Mouse (Mus musculus) thymus, postnatal 4 days (tissue): ENCODE measurements at regions not wholly inside any gene's neighbourhood (a gene's known extent, or its start where the extent isn't known, plus 50 kb on each side); places are given as distances from the start of the nearest gene placed in this dataset.

Experiments
- DNase-seq: peaks from one replicate; pipeline ENCODE4 v3.0.0; 2021

DNA sequence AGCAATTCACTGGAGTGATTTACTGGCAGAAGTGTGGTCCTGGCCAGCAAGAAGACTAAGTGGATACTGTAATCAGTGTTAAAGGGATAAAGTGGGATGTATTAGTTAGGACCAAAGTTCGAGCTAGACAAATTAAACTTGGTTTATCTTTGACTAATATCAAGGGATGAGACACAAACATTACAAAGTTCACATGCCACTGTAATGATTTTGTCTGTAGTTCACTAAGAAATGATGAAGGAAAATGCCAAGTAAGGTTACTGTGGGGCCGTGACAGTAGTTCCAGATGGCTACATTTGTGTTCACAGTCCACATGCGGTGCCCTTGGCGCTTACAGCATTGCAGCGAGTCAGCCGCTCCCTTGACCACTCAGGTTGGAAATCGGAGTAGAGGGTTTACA, 458.2 kb upstream of the Pkn2 start:
- DNase-seq: no peak

DNA sequence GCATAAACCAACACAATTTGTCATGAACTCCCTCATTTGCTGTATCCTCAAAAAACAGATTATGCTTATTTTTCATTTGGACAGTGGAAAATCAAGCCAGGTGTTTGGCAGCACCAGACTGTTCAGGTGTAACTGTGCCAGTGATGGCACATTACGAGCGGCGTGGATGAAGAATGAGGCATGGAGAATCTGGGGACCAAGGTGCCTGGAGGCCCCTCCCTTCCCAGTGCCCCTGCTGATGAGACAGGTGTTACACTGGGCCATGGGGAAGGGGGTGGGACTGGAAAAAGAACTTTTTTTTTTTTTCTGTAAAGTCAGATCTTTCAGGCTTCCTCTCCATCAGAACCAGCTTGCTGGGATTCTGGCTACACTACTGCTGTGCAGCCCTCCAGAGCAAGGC, 451.5 kb upstream of the Pkn2 start:
- DNase-seq: no peak

DNA sequence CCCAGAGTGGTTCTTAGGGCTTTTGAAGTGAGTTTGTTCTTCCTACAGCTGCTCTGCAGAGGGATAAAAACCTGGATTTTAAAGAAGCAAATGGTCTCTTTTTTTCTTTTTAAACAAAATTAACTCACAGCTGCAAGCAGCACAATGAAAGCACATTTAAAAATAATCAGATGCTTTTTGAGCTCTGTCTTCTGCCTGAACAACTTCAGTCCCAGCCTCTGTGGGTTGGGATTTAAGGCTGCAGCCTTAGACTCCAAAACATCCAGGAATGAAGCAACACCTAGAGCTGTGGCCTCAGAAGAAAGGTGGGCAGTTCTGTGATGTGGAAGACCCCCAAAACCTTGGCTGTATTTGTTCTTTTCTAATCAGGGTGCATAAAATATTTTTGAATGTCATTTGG, 446.7 kb upstream of the Pkn2 start:
- DNase-seq: no peak

DNA sequence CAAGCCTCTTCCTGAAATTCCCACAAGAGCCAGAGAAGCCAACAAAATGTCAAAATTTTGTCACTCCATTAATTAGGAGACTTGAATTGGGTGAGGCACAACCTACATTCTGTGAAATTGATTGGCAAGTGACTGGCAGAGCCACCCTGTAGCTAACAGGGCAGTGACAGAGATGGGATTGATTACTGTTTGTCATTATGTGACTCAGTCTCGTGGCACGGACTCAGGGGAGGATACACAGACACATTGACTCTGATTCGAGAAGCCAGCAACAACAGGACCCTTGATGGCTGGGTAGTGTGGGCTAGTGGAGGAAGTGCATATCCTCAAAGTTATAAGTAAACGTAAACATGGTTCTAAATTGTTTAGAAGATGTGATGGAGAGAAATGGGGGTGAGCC, 445.8 kb upstream of the Pkn2 start:
- DNase-seq: no peak

DNA sequence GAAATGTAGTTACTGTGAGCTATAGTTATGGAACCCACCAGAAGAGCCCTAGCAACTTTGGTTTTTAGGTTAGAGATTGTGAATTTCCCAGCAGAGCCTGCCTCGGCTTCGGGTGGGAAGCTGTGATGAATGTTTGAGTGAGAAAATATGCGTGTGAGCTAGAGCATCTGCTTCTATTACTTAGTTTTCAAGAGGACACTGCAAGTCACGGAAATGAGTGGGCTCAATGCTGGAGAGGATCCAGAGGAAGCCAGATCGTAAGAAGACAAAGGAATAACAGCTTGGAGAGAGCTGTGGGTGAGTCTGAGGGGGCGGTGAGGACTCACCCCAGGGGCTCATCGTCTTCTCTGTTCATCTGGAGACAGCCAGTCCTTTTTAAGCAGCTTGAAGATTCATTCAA, 434.7 kb upstream of the Pkn2 start:
- DNase-seq: no peak

DNA sequence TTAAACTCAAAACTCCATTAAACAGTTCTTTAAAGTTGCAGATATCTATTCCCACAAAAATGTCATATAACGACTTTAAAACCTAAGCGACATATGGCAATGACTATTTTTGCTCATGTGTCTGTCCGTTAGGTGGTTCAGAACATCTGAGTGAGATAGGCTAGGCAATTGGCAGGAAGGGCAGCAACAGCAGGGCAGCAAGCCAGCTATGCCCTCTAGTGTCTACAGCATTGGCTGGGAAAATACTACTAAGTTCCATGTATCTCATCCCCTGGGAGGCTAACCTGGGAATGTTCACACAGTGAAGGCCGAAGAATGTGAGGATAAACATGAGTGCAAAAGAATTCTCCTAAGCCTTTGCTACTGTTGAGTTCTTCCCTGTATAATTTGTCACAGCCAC, 410.0 kb upstream of the Pkn2 start:
- DNase-seq: no peak

DNA sequence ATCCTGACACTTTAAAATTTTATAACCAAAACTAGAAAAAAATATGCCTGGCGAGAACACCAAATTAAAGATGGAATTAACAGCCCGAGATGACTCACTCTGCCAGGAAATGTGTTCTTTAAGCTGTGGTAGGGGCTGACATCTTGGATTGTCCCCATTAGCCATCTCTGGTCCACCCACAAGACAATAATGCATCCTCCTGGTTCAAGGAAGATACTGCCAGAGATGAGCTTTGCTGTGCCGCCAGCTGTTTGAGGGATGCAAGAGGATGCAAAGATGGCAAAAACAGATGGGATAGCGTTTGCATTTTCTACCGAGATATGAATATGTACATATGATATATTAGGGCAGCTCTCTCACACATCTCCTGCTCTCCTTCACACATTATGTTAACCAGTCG, 382.3 kb upstream of the Pkn2 start:
- no peak for DNase-seq

DNA sequence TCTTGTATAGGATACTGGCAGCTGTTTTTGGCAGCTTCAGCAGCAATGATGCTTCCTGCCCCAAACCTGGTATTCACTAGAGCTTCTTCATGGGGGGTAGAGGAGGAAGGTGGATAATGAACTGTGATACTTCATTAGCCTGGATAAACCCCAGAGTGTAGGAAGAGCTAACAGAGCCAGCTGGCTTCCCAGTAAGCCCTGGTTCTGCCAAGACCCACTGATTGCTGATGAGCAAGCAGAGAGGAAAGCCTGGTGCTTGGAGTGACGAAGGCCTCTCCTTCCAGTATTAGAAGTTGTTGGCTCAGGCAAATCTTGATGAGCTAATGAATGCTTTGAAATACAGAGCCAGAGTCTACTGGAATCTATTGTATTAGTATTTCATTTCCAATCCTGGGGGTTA, 370.8 kb upstream of the Pkn2 start:
- no peak for DNase-seq

DNA sequence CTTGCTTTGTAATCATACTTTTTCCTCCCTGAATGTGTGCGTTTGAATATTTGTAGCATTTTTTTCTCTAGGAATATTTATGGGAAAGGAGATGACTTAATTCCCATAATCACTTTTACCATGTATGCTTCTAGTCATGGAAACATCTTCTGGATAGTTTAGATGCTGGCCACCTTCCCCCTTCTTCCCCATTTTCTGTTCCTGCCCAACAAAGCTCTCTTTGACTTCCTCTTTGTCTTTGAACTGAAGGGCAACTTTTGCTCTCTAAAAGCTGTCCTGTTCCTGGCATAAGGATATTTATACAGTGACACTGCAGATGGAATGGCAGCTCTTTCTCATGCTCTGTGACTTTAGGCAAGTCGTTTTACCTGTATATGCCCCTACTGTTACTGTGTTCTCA, 370.2 kb upstream of the Pkn2 start:
- no peak for DNase-seq

DNA sequence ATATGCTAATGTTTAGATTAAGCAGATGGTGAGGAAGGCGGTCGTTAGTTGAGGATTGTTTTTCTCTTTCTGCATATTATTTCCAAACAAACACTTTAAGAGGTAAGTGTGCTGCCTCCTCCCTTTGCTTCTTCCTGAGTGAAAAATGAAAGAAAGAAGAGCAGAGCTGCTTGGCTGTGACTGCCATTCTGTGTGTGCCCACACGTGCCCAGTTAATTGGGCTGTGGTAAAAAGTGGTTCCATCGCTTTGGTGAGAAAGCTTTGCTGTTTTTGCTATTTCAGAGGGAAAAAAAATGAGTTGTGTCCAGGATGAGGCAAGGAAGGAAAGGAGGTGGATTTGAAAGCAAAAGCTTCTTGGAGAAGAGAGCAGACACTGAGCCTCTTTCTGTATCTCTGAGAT, 360.9 kb upstream of the Pkn2 start:
- DNase-seq: no peak

DNA sequence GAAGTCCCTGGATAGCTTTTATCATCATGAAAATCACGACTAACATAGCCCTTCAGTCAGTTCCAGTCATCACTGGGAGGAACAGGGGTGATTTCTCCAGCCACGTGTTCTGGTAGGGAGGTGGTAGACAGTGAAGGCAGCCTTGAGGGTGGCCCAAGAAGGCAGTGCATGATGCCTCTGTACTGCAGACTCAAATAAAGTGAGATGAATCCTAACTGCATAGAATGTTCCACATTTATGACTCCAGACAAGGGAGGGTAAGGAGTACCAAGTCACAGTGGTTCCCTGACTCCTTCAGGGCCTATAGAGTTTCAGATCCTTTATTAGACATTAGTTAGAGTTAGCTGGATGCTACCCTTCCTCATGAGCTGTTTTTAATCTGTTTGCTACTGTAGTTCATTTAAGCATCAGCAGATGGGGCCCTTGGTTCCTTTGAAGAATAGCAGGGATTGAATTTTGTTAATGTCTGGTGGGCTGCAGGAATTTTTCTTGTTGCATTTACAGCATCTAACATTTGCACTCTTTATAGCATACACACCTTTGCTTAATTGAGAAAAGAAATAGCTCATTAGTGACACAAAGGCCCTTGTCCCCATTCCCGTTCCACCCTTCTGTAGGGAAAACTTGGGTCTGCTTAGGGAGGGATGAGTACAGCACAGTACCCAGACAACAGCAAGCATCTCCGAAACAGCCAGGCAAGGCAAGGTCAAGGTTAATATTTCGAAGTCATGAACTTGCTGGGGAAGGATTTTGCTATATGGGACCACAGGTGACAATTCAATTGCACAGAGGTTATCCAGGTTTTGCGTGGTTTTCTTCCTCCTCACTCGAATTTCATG, 359.0 kb upstream of the Pkn2 start:
- no peak for DNase-seq

DNA sequence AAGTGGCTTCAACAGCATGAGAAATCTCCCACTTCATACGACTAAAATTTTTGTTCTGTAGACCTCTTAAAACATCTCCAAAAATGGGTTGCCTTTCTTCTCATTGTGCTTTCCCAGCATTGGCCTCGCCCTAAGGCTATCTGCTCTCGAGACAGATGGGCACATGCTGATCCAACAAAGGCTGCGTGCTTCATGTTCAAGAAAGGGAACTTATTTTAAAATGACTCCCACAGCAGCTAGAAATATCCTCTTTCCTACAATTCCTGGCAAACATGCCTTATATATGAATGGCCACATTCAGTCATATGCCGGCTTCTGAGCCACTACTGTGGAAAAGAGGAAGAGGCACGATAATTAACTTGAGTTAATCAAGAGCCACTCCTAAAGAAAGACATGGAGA, 356.7 kb upstream of the Pkn2 start:
- DNase-seq: no peak

DNA sequence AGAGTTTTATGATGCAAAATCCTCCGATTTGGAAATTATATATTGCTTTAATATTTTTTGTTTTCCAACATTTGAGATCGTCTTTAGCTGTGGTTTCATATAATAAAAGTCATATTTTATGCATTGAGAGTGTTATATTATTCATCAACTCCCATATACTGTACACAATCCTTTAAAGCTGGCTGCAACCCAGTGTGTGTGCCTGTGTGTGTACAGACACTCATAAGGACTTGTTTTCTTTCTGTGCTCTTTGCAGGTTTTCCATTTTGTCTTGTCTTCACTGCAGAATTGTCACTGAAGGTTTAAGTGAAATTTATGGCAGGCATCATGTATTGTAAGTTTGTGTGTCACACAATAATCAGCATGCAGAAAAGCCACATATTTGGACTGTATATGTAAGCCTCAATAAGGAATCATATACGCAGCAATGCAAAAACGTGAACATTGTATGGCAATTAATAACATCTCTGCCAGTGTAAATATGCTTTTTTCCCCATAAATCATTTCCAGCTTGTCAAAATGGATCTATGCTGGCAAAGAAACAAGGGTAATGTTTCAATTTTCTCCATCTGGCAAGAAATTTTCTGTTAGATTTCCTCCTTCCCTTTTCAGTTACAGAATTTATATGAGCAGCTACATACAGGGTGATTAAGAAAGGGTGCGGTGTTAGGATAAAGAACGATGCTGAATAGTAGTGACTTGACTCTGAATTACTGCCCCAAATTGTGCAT, 342.4 kb upstream of the Pkn2 start:
- DNase-seq: no peak

DNA sequence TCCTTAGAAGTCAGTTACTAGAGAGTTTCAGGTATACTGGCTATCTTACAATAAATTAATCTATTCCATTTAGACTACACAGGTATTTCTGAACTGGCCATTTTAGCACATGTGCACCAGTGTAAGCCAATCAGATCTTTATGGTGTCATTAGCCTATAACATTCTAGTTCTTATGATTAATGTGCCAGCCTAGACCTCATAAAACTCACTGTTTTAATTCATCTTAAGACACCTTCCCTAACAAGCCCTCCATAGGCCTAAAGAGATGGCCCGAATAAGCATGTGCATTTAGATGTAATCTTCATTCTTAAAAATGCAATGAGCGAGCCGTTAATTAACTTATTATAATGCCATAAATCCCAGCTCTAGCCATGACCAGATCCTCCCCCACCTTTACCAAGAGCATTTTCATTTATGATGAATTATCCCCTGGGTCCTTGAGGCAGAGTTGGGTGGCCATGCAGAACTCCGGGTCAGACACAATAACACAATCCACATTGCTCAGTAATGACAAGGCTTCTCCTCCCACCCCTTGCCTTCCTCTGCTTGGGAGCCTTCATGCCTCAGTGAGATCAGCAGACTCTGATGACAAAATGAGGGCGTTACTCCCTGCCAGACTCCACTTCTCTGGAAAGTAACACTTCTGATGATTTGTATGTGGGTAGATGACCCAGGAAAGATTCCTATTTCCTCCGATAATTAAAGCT, 311.6 kb upstream of the Pkn2 start:
- DNase-seq: no peak

DNA sequence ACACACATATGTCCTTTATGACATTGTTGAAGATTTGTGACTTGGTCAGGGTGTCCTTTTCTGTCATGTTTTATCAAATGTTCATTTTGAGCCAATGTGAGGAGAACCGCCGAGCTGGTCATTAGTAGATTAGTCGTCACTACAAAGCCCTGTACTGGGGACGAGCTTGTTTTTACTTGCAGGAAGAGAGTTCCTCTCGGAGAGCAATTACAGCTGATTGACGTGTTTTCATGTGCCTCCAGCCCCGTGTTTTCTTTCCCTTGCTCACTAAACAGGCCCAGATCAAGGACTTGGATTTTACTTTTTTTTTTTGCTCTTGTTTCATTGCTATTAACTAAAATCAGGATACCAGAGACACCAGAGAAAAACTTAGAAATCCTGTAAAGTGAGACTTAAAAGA, 307.1 kb upstream of the Pkn2 start:
- DNase-seq: no peak

DNA sequence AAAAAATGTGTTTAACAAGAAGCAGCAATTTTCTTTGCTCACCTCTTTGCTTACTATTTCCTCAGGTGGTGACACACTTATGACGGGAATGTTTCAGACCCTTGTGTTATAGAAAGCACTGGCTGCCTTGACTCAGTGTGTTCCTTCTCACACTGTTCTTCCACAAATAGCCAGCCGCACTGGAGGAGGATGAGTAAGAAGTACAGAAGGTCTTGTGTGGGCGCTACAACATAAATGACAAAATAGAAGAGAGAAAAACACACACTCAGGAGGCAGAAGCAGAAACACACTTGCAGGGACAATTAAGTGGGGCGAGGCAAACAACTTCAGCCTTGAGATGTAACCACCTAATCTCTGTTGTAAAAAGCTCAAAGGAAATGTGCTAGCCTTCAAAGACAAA, 292.2 kb upstream of the Pkn2 start:
- no peak for DNase-seq

DNA sequence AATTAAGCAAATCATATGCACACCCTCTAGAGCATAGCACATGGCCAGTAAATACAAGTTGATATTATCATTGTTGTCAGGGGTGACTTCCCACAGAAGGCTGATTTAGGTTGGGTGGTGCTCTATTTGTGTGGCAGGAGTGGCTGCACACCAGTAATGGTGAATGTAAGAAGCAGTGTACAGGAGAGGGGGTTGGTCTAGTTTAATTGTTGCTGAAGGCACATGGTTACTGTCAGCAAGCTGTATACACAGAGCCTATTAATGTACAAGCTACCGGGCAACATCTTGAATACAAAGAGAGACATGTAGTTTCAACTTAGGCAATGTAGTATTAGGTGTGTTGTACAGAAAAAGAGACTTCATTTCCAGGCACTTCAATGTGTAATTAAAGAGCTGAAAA, 280.6 kb upstream of the Pkn2 start:
- no peak for DNase-seq

DNA sequence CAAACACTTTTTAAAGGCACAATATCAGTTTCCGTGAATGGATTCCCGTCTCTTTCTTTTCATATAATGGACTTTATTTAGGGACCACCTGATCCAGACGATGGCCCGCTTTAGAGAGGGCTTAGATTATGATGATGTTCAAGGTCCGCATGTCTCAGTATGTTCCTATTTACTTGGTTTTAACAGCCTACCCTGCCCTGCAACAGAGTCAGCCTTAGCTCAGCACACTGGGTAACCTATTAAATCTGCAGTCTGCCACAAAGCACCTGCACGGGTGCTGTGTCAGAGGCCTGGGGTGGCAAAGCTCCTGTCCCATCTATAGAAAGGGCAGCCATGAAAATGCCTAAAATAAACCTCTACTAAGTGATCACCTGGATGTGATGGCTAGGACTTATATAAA, 280.2 kb upstream of the Pkn2 start:
- no peak for DNase-seq

DNA sequence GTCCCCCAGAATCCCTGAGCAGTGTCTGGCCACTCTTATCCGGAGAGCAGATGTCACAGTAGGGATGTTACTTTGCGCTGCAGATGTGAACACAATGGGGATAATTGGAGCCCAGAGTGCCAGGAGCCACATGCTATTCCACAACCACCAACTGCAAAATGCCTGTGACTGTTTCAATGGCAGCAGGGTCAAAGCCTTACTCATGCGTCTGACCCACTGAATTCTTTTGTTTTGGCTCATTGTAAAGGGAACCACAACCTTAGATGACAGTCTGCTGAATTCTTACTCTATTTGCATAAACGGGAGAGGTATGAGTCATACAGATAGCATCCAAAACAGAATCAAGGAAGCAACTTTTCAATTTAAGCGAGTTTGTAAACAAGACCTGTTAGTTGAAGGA, 276.8 kb upstream of the Pkn2 start:
- no peak for DNase-seq

DNA sequence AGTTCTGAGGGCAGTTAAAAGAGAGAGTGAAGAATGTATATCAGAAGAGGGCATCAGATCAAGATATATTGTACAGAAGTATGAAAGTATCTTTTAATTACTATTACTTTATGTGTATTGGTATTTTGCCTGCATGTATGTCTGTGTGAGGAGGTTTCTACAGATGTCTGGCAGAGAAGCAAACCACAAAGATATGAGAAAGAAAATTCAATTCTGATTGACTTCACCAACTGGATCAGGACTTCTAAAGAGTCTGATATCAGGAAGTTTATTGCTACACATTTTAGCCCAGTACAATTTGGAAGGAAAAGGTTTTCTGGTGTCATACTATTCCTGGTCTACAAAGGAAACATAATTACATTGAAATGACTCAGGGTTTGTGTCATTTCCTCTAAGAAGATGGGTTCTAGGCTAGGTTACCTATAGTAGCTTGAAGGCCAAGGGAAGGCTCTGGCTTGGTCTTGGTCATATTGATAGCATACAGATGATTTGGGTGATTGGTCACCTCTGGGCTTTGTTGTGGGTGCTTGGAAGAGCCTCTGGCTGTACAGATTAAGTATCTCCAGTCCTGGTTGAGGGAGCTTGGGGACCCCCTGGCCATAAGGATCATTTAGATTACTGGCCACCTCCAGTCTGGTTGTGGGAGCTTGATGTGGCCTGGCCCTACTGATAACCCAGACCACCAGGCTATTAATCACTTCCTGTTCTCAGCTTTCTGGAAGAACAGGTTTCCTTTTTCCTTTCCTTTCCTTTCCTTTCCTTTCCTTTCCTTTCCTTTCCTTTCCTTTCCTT, 275.1 kb upstream of the Pkn2 start:
- DNase-seq: no peak

DNA sequence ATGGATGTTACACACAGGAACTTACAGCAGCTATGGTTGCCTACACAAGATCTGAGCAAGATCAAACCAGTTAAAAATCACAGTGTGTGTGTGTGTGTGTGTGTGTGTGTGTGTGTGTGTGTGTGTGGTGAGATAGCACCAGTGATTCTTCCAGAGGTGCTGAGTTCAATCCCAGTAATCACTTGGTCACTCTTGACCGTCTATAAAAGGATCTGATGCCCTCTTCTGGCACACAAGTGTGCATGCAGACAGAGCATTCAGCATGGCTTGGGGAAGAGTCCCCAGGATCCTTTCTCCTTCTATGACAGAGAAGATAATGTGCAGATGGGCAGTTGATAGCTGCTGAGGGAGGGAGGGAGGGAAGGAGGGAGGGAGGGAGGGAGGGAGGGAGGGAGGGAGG, 274.4 kb upstream of the Pkn2 start:
- no peak for DNase-seq

DNA sequence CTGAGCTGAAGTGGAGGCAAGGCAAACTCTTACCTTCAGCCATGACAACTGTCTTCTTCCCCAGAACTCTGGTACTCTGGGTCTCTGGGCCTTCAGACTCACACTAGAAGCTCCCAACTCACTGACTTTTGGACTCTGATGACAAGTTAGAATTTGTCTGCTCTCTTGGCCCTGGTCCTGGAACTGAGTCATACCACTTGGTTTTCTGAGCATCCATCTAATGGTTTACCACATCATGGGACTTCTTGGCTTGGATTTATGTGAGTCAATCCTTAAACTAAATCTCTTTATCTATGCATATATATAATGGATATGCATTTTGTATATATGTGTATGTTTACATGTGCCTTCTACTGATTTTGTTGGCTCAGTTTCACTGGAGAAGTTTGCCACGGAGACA, 273.8 kb upstream of the Pkn2 start:
- no peak for DNase-seq

DNA sequence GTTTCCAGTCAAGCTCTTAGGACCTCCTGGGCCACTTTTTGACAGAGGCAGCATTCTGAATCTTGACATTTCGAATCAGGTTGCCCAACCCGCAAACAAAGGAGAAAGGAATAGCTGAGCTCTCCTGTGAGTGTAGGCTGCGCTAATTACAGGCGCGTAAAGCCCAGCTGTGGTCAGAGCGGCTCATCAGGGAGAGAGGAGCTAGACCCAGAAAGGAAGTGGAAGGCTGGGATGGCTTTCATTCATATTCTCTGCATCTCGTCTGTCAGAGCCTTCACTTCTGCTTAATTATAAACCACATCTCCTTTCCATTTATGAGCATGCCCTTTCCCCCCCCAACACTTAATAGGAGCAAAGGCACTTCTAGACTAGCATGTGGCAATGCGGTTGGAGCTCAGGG, 265.7 kb upstream of the Pkn2 start:
- DNase-seq: no peak
